Mouse (Mus musculus): ENCODE results near the gene Hs6st1. TPM values are rescaled to one million over a fixed set of nuclear protein-coding genes. Genes with fewer than 3 reads are reported as not detected.

Gene Hs6st1
- total RNA-seq, 2 experiments from 2014 or later, result 24.8 to 26.4 TPM

DNA sequence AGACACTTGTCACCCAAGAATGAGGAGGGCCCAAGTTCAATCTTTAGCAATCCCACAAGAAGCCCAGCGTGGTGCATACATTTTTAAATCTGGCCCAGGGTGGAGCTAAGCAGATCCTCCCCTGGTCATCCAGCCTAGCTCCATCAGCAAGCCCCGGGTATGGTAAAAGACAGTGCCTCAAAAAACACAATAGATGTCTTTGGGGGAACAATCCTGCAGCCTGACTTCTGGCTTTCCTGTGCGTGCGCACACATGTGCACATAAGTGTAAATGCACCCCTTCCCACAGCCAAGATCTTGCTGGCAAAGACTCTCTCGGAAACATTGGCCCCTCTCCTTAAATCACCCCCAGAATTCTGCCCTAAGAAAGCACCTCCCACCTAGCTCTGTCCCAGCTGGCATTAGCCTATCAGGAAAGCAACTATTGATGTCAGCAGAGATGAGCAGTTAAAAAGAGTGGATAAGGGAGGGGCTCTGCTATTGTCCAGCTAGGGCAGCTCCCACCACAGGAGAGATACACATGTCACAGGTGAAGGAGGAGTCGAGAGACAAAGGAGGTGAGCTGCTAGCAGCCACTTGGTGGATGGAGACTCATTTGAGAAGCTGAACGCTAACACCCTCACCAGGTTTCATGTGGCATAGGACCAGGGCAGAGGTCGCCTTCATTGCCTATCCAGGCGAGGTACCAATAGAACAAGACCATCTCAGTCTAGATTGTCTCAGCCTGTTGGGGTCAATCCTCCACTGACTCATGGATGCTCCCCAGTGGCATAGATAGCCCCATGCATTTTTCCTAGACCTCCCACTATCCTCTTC is 5.2 kb upstream of the Hs6st1 start:
- intact Hi-C loops (cut with DNase I), result loop anchor here (2.0 to 10.0 kb wide), 5 partner anchors 181 to 678 kb away; no protein-coding TSS in a partner anchor
- peak in 1 of 2 experiments; percentile 0 for DNase-seq

DNA sequence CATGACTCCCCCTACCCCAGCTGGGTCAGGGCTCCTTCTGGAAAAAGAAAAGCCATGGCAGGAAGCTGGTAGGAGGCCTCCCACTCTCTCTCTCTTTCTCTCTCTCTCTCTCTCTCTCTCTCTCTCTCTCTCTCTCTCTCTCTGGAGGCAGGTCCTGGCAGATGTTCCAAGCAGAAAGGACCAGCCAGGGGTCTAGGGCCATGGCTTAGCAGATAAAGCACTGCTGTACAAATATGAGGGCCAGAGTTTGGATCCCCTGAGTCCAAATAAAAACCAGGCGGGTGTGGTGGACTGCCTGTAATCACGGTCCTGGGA is 4.6 kb upstream of the Hs6st1 start:
- peak in 1 of 2 experiments; percentile 0 for DNase-seq
- intact Hi-C loops (cut with DNase I), result loop anchor here (2.0 to 10.0 kb wide), 5 partner anchors 181 to 679 kb away; no protein-coding TSS in a partner anchor

DNA sequence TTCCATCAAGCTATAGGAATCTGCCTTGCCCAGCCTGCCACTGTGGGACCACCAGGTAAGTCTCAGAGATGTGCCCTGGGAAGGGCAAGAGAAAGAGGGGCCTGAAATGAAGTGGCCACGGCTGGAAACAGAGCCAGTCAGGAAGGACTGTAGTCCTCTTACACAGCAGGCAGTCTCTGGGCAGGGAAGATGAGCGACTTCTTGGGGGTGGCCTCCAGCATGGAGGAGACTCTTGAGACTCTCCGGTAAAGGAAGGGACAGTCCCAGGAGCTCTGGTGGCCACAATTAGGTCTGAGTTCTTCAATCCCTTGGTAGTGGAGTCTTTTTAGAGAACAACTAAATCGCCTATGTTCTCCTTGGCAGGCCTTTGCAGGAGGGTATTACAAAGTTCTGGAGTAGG is 4.0 kb upstream of the Hs6st1 start:
- intact Hi-C loops (cut with DNase I), result loop anchor here (2.0 to 10.0 kb wide), 5 partner anchors 182 to 679 kb away; no protein-coding TSS in a partner anchor
- DNase-seq, result peak in 1 of 2 experiments; percentile 1

DNA sequence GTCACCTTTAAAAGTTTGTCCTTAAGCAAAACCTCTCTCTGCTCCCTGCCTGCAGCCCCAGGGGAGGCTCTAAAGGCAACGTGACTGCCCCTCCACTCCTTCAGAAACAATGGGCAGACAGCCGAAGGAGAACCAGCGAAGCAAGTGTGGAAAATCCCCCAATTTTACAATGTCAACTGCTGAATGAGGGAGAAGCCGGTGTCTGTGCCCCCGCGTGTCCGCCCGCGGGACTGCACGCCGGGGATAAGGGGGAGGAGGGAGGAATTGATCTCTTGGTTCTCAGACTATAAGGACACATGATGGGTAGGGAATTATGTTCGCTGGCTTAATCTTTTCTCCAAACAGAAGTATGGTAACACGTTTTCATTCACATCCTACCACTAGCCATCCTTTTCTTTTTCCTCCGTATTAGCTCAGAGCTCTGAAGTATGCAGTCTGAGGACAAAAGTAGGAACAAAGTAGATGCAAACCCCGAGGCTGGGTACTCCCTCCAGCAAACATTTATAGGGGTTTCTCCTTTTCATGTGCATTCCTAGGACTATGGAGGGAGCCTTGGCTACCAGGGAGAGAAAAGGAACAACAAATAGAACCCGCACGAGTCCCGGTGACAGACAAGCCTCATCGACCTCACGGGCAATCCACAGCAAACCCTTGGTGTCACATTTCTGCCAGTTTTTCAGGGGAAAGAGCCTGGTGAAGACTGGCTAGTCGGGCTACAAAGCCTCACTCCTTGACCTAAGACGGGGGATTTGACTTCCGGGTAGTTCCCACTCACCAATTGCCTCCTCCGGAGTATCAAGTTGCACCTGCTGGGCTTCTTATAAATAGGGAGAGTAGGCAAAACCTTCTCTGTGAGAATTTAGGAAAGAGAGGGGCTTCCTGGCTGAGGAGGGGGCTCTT is 3.1 kb upstream of the Hs6st1 start:
- intact Hi-C loops (cut with DNase I), result loop anchor here (2.0 to 10.0 kb wide), 6 partner anchors 138 to 680 kb away; no protein-coding TSS in a partner anchor
- peak; percentile 92 to 95 for DNase-seq

DNA sequence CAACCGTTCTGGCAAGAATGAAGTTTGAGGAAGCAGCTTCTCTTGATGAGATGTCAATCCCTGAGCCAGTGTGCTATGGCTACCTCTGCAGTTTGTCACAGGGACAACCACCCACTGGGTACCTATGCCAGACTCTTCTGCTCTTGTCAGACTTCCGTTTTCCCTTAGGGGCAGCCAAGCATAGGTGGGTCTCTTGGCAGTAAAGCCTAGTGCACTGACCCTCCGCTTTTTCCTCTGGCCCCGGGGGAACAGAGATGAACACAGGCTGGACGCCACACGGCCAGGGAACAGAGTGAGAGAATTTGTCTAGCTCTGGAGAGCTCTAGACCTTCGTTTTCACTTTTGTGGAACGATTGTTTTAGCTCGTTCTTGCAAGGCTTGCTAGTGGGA is 2.4 kb upstream of the Hs6st1 start:
- intact Hi-C loops (cut with DNase I), result loop anchor here (2.0 to 10.0 kb wide), 5 partner anchors 138 to 681 kb away; no protein-coding TSS in a partner anchor
- DNase-seq, result peak in 1 of 2 experiments; percentile 1

DNA sequence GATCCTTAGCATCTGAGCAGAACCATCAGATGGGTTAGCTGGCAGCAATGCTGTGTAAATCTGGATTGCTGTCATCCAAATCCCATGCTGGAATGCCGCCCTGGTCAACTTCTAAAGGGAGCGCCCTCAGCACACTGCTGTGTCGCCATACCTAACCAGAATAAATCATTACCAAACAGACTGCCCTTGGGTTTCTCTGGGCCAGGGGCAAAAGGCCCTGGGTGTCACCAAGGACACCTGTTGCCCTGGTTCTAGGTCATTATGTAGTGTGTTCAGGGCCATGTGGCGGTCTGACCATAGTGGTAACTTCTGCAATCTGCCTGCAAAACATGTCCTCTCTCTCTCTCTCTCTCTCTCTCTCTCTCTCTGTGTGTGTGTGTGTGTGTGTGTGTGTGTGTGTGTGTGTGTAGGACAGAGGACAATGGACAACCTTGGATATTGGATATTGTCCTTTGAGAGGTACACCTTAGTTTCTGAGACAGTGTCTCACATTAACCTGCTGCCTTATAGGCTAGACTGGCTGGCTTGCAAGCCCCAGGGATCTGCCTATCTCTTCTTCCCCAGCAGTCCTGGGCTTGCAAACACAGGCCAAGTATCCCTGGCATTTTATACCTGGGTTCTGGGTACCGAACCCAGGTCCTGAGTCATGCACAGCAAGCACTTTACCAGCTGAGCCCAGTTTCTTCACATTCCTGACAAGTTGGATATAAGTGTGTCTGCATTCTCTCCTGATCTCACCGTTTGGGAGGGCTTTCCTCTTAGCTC is 1.8 kb upstream of the Hs6st1 start:
- DNase-seq, result peak in 1 of 2 experiments; percentile 1
- intact Hi-C loops (cut with DNase I), result loop anchor here (5.0 to 10.0 kb wide), 4 partner anchors 139 to 682 kb away; no protein-coding TSS in a partner anchor

DNA sequence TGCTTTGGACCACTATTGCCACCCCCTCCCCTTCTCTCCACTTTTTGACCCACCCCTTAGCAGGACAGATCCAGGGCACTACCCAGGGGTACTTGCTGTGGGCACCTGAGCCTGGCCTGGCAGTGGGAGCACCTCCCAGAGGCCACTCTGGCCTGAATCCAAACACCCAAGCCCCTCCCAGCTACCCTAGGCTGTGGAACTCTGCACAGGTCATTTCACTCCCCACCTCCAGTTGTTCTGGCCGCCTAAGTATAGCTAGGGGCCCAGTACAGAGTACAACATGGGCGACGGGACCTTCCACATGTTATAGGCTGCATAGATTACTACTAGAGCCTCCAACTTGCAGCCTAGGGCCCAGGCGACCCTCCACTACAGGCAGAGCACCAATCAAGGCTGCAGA is 999 bp upstream of the Hs6st1 start:
- intact Hi-C loops (cut with DNase I), result loop anchor here (5.0 to 10.0 kb wide), 4 partner anchors 140 to 682 kb away; no protein-coding TSS in a partner anchor

DNA sequence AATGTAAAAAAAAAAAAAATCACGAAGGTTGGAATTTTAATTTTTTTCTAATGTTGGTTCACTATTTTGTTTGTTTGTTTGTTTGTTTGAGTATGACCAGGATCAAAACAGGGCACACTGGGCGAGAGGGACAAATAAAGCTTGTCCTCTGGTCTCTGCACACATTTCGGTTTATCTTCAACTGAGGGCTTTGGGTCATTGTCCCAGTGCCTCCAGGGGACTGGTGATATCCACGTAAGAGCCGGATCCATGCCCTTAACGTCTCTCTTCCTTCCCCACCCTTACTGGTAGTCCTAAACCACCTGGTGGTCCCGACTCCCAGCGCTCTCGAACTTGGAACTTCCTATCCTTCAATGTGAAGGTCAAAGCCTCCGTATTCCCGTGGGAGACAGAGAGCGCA is 589 bp upstream of the Hs6st1 start:
- no peak for DNase-seq
- intact Hi-C loops (cut with DNase I), result loop anchor here (2.0 to 10.0 kb wide), 5 partner anchors 67 to 683 kb away; no protein-coding TSS in a partner anchor

More for the DNA sequence above, 999 bp upstream of the Hs6st1 start:
- DNase-seq, result peak in 1 of 2 experiments; percentile 1

DNA sequence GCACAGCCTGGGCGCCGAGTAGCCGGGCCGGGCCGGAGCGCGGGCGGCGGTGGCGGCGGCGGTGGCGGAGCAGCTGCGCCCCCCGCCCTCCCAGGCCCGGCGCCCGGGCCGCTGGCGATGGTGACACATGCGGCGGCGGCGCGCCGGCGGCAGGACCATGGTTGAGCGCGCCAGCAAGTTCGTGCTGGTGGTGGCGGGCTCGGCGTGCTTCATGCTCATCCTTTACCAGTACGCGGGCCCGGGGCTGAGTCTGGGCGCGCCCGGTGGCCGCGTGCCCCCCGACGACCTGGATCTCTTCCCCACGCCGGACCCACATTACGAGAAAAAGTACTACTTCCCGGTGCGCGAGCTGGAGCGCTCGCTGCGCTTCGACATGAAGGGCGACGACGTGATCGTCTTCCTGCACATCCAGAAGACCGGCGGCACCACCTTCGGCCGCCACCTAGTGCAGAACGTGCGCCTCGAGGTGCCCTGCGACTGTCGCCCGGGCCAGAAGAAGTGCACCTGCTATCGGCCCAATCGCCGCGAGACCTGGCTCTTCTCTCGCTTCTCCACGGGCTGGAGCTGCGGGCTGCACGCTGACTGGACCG is 426 bp downstream of the Hs6st1 start:
- peak; percentile 45 to 63 for DNase-seq
- intact Hi-C loops (cut with DNase I), result loop anchor here (2.0 to 10.0 kb wide), 5 partner anchors 66 to 684 kb away; no protein-coding TSS in a partner anchor

DNA sequence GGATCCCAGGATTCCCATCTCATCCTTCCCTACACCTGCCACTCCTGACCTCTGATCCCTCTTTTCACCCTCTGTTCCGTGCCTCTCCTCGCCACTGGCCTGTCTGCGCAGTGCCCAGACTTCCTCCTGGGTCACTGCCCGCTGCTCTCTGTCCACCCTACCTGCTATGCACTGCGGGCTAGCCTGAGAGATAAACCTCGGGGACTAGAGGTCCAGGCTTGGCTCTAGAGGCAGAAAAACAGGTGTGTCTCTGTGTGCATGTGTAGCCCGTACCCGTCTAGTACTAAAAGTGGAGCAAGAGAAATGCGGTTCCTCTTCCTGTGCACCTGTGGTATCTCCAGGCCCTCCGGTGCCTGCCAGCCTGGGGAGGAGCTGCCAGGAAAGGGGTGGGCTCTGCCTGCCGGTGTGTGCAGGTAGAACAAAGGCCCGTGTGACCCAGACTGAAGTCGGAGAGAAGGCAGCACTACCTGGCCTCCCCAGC is 1.1 kb downstream of the Hs6st1 start:
- no peak for DNase-seq
- intact Hi-C loops (cut with DNase I), result loop anchor here (2.0 to 10.0 kb wide), 5 partner anchors 65 to 685 kb away; no protein-coding TSS in a partner anchor

DNA sequence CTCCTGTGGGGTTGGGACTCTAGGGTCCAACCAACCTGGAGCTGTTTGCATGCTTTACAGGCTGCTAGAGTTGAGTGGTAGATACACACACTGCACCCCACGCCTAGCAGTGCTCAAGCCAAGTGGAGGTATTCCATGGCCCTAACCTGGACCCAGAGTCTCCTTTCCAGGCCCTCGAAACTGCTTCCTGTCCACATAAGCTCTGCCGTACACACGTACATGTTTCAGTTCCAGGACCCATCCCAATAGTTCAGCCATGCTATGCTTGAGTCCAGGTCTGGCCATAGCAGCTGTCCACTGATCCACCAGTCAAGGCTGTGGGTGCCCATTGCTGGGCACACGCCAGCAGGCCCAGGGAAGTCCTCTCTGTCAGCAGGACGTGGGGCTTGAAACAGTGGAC is 2.0 kb downstream of the Hs6st1 start:
- intact Hi-C loops (cut with DNase I), result no loop called here
- DNase-seq, result no peak

DNA sequence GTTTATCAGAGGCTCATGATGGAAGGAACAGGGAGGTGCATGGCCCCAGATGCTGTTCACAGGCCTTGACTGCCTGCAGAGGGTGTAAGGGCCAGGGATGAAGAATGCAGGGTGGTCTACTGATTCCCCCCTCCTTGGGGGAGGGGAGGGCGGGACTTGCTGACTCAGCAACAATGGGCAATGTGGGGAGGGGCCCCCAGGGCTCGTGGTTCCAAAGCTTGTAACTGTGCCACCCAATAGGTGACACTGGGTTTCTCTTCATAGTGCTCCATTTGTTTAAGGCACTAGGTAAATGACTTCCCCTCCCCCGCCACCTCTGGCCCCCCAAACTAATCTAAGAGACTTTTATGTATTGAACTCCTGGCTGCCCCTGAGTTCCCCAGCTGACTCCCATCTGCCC is 2.5 kb downstream of the Hs6st1 start:
- intact Hi-C loops (cut with DNase I), result no loop called here
- DNase-seq, result no peak

DNA sequence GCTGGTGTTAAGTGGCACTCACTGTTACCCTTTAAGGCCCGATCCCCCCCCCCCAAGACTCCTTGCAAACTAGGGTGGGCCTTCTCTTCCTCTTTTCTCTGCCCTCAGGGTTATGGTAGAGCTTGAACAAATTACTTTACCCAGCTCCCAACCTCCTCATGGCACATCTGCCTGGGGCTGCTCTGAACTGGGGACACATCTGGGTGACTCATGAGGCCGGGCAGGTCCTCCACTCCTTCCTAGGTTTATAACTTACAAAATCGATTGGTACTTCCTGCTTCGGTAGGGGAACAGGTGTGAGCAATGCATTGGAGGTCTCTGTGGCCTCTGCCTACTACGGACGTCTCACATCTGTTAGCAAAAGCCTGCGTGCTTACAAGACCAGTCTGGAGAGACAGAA is 3.0 kb downstream of the Hs6st1 start:
- intact Hi-C loops (cut with DNase I), result no loop called here
- no peak for DNase-seq

DNA sequence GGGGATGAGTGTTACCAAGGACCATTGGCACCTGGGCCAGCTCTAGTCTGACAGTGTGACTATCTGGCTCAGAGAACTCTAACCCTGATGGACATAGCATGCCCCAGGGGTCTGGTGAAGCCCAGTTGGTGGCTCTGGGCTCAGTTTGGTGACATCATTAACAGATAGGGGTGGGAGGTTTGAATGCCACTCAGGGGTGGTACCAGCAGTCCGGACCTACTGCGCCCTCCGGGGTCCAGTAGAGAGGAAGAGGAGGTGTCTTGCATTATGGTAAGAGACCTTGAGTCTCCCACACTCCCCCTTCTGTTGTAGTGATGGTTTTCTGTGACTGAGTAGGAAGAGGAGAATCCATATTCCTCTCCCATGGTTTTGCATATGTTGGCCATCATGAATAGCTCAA is 3.4 kb downstream of the Hs6st1 start:
- DNase-seq, result no peak
- intact Hi-C loops (cut with DNase I), result no loop called here

DNA sequence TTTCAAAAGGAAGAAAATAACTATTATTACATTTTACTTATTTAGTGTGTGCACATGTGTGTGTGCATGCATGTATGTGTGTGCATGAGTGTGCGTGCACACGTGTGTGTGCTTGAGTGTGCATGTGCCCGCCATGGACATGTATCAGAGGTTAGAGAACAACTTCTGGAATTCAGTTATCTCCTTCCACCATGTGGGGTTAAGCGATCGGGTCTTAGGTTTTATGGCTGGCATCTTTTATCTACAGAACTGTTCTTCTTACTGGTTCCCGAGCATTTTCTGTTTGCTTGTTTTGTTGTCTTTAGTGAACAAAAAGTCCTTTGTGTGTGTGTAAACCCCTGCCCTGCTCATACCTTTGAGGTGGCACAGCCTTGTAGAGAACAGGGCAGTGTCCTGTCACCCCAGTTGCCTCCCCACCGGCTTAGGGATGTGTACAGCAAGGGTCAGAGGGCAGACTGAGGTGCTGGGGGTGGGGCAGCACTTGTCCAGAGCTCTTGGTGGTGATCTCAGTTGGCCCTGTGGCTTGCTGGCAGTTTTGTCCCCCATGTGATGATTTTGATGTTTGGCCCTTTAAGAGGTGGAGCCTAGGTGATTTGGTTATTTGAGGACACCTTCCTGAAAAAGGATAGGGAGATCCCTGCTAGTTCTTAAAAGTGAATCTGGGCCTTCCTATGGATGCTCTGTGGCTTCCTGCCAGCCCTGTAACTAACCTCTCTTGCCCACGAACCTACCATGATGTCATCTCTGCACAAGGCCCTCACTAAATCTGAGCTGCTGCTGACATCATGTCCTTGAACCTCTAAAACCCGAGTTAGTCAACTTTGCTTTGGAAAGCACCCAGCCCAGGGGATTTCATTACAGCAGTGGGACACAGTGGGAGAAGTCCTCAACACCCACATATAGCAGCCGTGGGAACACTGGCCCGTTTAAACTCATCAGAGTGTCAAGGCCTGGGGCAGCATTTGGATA is 4.7 kb downstream of the Hs6st1 start:
- intact Hi-C loops (cut with DNase I), result no loop called here
- no peak for DNase-seq

DNA sequence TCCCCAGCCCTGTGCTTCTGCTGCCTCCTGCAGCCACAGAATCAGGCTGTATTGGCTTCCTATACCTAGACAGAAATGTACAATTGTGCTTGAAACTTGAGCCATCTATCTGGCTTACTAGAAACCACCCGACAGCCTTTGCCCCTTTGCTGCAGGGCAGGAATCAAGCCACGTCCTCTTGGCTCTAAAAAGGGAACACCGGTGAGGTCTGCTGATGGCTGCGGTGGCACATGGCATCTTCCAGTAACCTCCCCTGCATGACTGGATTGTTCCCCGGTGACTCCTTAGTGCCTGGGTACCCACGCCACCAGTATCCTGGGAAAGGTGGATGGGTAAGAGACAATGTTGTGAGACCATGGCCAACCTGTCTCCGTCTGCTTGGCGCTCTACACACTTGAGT is 5.4 kb downstream of the Hs6st1 start:
- intact Hi-C loops (cut with DNase I), result no loop called here

DNA sequence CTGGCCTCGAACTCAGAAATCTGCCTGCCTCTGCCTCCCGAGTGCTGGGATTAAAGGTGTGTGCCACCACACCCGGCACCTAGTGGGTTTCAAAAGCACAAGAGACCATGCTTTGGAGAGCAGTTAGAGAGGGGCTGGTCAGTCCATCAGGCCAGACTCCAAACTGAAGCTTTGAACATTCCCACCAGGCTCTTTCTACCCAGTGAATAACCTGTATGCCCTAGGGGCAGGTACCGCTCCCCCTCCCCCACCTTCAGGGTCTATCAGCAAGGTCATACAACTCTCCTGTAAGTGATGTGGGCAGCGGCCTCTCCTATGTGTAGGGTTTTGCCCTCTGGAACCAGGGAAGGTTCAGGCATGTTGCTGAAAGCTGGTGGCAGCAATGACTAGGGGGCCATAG is 6.0 kb downstream of the Hs6st1 start:
- intact Hi-C loops (cut with DNase I), result no loop called here
- no peak for DNase-seq

More for the DNA sequence above, 5.4 kb downstream of the Hs6st1 start:
- no peak for DNase-seq

DNA sequence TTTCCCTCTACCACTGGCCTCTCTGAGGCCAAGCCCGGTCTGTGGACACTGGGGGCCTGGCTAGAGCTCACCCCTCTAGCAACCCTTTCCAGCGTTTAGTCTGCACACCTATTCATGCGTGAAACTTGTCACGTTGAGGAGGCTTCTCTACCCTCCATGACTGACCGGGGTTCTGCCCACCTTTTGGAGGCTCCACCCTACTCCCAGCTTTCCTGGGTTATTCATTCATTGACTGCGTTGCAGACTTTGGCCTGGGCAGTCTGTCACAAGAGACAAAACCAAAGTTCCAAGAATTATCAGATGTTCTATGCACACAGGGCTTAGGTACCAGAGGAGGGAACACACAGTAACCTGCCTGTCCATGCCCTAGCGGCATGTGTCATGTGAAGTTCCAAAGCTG is 6.8 kb downstream of the Hs6st1 start:
- intact Hi-C loops (cut with DNase I), result no loop called here
- DNase-seq, result no peak
